Mouse (Mus musculus): ENCODE data around the gene Rreb1.

DNA sequence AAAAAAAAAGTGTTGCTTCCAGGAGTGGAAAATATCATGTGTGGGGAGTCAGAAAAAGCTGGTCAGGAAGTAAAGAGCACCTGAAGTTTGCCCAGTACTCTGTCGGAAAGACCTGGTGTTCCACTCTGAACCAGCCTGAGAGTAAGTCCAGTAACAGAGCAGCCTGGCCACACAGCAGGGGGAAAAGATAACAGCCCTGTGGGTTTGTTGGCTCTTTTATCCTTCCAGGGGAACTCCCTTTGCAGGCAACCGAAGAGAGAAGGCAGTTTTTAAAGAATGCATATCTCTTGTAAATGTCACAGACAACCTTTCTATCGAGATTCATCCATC lies 18.2 kb upstream of the Rreb1 start:
- TF ChIP-seq CTCF (IDR thresholded peaks at IDR 0.05), result no peak
- no peak for TF ChIP-seq EP300 (IDR thresholded peaks at IDR 0.05)

All from lung, postnatal 0 days (tissue).